Mouse (Mus musculus): ENCODE results near the gene Ptk7.

DNA sequence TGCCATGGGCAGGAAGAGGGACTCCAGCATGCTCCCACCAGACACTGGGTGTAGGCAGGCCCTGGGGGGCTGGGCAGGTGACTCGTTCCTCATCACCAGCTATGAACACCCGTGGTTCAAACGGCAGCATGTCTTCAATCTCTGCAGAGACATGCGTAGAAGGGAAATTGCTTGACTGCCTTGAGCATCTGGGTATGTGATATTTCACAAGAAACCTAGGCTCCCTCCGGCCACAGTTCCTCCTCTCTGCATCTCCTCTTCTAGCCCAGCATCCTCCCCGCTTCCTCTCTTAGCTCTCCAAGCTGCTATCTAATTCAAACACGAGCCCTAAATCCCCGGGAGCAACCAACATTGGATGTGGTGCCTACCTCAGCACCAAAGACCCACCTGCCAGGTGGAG is 43.0 kb downstream of the Ptk7 start:
- no peak for TF ChIP-seq CTCF (IDR thresholded peaks at IDR 0.05; ENCODE audit: control insufficient read depth, insufficient read depth, low read length)
- no peak for TF ChIP-seq POLR2A (IDR thresholded peaks at IDR 0.05; ENCODE audit: borderline replicate concordance, control insufficient read depth, low read depth, low read length)
